Mouse (Mus musculus) liver, adult 2 months (tissue): ENCODE measurements around the gene Slc16a8.

Source experiments
- CTCF ChIP-seq: fragments of 200-500 bp; IDR thresholded peaks from 2 replicates; pipeline ENCODE4 v1.5.1; 2011; ENCODE audit warnings: low read depth, low read length, control low read depth
- POLR2A ChIP-seq: fragments of 200-500 bp; IDR thresholded peaks from 2 replicates; pipeline ENCODE4 v1.6.1; 2011; ENCODE audit warnings: low read length, control low read depth; ENCODE audit not compliant: insufficient read depth; ENCODE audit errors: extremely low read depth

DNA sequence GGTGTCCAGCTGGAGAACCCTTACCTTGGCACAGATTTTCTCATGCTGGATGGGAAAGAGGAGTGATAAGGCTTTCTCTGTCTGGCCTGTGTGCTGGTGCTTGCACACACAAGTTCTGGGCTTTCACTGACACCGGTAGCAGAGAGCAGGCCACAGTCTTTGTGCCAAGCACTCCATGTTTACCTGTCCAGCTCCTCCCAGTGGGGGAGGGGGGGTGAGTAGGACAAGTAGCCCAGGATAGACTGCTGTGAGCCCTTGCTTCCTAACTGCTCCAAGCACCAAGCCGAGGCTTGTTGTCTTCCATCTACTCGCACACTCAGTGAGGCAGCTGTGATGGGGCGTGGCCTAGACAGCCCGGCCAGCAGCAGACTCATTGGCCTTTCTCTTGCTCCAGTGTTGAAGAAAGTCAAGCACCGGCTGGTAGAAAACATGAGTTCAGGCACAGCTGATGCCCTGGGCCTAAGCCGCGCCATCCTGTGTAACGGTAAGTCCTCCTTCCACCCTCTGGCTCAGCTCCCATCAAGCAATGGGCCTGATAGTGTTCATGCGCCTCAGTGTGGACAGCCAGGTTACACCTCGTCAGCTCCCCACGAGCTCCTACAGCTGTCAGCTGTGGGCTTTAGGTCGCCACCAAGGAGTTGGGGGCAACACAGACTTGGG, 11.9 kb downstream of the Slc16a8 start:
- TF ChIP-seq POLR2A (no peak), CTCF (no peak)
